Mouse (Mus musculus): ENCODE measurements at regions not wholly inside any gene's neighbourhood (a gene's known extent, or its start where the extent isn't known, plus 50 kb on each side); places are given as distances from the start of the nearest gene placed in this dataset.

- Histone ChIP-seq H3K27ac (ENCODE audit: low read depth, low read length) (no peak overlapping the region), H3K4me2 (replicated peaks; ENCODE audit: low read depth, low read length) (no peak overlapping the region), H3K36me3 (ENCODE audit: control insufficient read depth, insufficient read depth, low read length) (no peaks in the 10 kb centered on the region), H3K4me1 (replicated peaks; ENCODE audit: control insufficient read depth, insufficient read depth, low read length) (no peaks in the 10 kb centered on the region), H3K4me3 (ENCODE audit: low read depth, low read length) (no peak overlapping the region), H3K9ac (ENCODE audit: low read depth, low read length) (no peak overlapping the region), H3K27me3 (ENCODE audit: control insufficient read depth, insufficient read depth, low read length) (no peaks in the 10 kb centered on the region), H3K9me3 (ENCODE audit: control insufficient read depth, low read length) (no peaks in the 10 kb centered on the region)
- DNase-seq (ENCODE audit: low spot score) (no peak), ATAC-seq (ENCODE audit: low FRiP score) (no peak)
Measured at GRCm38 (mm10) chr1:127087616-127088015, 117.2 kb upstream of the Mgat5 start.

DNA sequence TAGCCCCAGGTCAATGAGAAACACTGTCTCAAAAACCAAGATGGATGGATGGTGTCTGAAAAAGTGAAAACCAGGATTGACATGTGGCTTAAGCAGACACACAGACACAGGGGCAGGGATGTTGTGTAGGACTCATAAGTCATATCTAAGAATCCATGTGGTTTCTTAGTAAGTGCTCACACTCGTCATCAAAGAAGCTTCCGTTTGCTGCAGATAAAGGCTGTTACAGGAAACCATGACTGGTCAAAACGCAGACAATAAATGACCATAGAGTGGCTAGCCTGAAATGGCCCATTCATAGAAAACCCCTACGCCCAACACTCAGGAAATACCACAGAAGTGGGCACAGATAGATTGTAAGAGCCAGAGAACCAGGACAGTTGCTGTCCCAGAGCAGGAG is 118.8 kb upstream of the Mgat5 start:
- WGBS: 86% methylated on average over 4 of the region's 4 CpGs
- H3K9ac ChIP-seq (ENCODE audit: low read depth, low read length): no peak overlapping the region
- no peak overlapping the region for H3K4me2 ChIP-seq (replicated peaks; ENCODE audit: low read depth, low read length)
- no peak overlapping the region for H3K4me3 ChIP-seq (ENCODE audit: low read depth, low read length)
- DNase-seq (ENCODE audit: low spot score) (no peak), ATAC-seq (ENCODE audit: low FRiP score) (no peak)
- H3K36me3 ChIP-seq (ENCODE audit: control insufficient read depth, insufficient read depth, low read length): no peaks in the 10 kb centered on the region
- H3K4me1 ChIP-seq (replicated peaks; ENCODE audit: control insufficient read depth, insufficient read depth, low read length): no peaks in the 10 kb centered on the region
- H3K27me3 ChIP-seq (ENCODE audit: control insufficient read depth, insufficient read depth, low read length): no peaks in the 10 kb centered on the region
- no peaks in the 10 kb centered on the region for H3K9me3 ChIP-seq (ENCODE audit: control insufficient read depth, low read length)
- H3K27ac ChIP-seq (ENCODE audit: low read depth, low read length): no peak overlapping the region

GRCm38 (mm10) chr1:127083761-127084308 is 121.0 kb upstream of the Mgat5 start:
- Histone ChIP-seq H3K27me3 (ENCODE audit: control insufficient read depth, insufficient read depth, low read length) (no peaks in the 10 kb centered on the region), H3K9me3 (ENCODE audit: control insufficient read depth, low read length) (no peaks in the 10 kb centered on the region), H3K27ac (ENCODE audit: low read depth, low read length) (no peak overlapping the region), H3K36me3 (ENCODE audit: control insufficient read depth, insufficient read depth, low read length) (no peaks in the 10 kb centered on the region), H3K9ac (ENCODE audit: low read depth, low read length) (no peak overlapping the region), H3K4me2 (replicated peaks; ENCODE audit: low read depth, low read length) (no peak overlapping the region), H3K4me1 (replicated peaks; ENCODE audit: control insufficient read depth, insufficient read depth, low read length) (no peaks in the 10 kb centered on the region), H3K4me3 (ENCODE audit: low read depth, low read length) (no peak overlapping the region)
- WGBS: 74% methylated on average over 3 of the region's 3 CpGs
- ATAC-seq (ENCODE audit: low FRiP score): no peak
- DNase-seq (ENCODE audit: low spot score): no peak

DNA sequence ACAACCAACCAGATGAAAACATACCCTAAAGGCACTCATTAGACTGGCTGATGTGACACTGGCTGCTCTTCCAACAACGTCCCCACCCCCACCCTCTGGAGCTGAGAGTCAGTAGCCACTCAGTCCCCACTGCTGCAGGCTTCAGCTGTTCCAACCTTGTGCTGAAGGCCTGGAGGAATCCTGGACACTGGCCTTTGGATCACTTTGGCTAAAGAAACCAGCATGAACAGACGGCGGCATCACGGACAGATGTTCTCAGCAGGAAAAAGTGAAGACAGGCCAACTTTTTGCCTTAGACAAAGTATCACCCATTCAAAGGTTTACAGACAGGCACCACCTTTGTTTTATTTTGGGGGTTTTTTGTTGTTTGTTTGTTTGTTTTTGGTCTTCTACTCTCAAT is 125.8 kb upstream of the Mgat5 start:
- peak; percentile 7 for DNase-seq (ENCODE audit: low spot score)
- Histone ChIP-seq H3K4me3 (ENCODE audit: low read depth, low read length) (no peak overlapping the region), H3K9me3 (ENCODE audit: control insufficient read depth, low read length) (no peaks in the 10 kb centered on the region), H3K27me3 (ENCODE audit: control insufficient read depth, insufficient read depth, low read length) (no peaks in the 10 kb centered on the region), H3K4me1 (replicated peaks; ENCODE audit: control insufficient read depth, insufficient read depth, low read length) (no peaks in the 10 kb centered on the region), H3K36me3 (ENCODE audit: control insufficient read depth, insufficient read depth, low read length) (no peaks in the 10 kb centered on the region), H3K27ac (ENCODE audit: low read depth, low read length) (no peak overlapping the region), H3K9ac (ENCODE audit: low read depth, low read length) (no peak overlapping the region), H3K4me2 (replicated peaks; ENCODE audit: low read depth, low read length) (no peak overlapping the region)
- 68% methylated on average over 4 of the region's 4 CpGs for WGBS
- ATAC-seq (ENCODE audit: low FRiP score): no peak; the same call in 1 of the 2 replicates

DNA sequence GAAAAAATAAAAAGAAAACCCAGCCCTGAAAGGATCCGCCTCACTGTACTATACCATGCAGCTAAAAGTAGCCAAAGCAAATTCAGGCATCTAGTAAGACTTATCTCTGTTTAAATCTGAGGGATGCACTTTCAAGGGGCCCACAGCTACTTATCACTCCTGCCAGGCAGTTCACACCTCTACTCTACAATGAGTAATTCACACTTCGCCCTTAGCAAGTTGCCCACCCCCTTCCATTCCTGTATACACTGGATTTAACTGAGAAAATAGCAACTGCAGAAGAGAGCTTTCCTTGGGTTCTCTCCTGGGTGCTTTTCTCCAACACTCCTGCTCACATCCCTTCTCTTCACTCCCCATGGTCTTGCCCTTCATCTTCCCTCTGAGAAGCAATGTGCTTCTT is 142.4 kb upstream of the Mgat5 start:
- Histone ChIP-seq H3K27me3 (ENCODE audit: control insufficient read depth, insufficient read depth, low read length) (no peaks in the 10 kb centered on the region), H3K4me2 (replicated peaks; ENCODE audit: low read depth, low read length) (no peak overlapping the region), H3K9ac (ENCODE audit: low read depth, low read length) (no peak overlapping the region), H3K36me3 (ENCODE audit: control insufficient read depth, insufficient read depth, low read length) (no peaks in the 10 kb centered on the region), H3K4me1 (replicated peaks; ENCODE audit: control insufficient read depth, insufficient read depth, low read length) (no peaks in the 10 kb centered on the region), H3K27ac (ENCODE audit: low read depth, low read length) (no peak overlapping the region), H3K9me3 (ENCODE audit: control insufficient read depth, low read length) (no peaks in the 10 kb centered on the region), H3K4me3 (ENCODE audit: low read depth, low read length) (no peak overlapping the region)
- DNase-seq (ENCODE audit: low spot score): no peak
- ATAC-seq (ENCODE audit: low FRiP score): no peak
- 79% methylated on average over 2 of the region's 2 CpGs for WGBS

DNA sequence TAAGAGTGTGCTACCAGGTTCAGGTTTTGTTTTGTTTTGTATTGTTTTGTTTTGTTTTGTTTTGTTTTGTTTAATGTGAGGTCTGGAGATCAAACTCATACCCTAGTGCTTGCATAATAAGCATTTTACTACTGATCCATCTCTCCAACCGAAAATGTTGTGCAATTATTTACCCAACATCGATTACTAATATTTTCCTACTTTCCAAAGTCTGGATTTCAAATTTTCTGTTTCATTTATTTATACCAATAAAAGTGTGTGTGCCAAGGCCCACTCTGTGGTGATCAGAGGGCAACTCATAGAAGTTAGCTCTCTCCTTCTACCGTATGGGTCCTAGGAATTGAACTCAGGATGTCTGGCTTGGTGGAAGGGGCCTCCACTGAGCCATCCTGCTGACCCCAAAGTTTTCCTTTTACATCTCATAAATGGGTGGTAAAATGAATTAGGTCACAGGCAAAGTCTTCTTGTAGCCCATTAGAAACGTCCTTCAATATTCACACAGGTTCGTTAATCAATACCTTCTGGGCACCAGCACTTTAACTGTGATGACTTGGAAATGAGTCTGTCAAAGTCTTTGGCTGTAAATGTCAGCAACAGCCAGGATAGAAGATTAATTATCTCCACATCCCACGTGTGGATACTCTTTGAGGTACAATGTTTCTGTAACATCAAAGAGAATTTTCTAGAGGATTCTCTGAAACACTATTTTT is 158.9 kb upstream of the Mgat5 start:
- Histone ChIP-seq H3K9me3 (ENCODE audit: control insufficient read depth, low read length) (no peaks in the 10 kb centered on the region), H3K4me3 (ENCODE audit: low read depth, low read length) (no peak overlapping the region), H3K27me3 (ENCODE audit: control insufficient read depth, insufficient read depth, low read length) (no peaks in the 10 kb centered on the region), H3K36me3 (ENCODE audit: control insufficient read depth, insufficient read depth, low read length) (no peaks in the 10 kb centered on the region), H3K4me1 (replicated peaks; ENCODE audit: control insufficient read depth, insufficient read depth, low read length) (no peaks in the 10 kb centered on the region), H3K27ac (ENCODE audit: low read depth, low read length) (no peak overlapping the region), H3K4me2 (replicated peaks; ENCODE audit: low read depth, low read length) (no peak overlapping the region), H3K9ac (ENCODE audit: low read depth, low read length) (no peak overlapping the region)
- ATAC-seq (ENCODE audit: low FRiP score) (no peak), DNase-seq (ENCODE audit: low spot score) (no peak)
- 78% methylated on average over 6 of the region's 6 CpGs for WGBS

- DNase-seq (ENCODE audit: low spot score): no peak
- no peaks in the 10 kb centered on the region for H3K4me1 ChIP-seq (replicated peaks; ENCODE audit: control insufficient read depth, insufficient read depth, low read length)
- 91% methylated on average over 2 of the region's 2 CpGs for WGBS
- ATAC-seq (ENCODE audit: low FRiP score): no peak
- no peaks in the 10 kb centered on the region for H3K36me3 ChIP-seq (ENCODE audit: control insufficient read depth, insufficient read depth, low read length)
- H3K4me3 ChIP-seq (ENCODE audit: low read depth, low read length): no peak overlapping the region
- no peak overlapping the region for H3K9ac ChIP-seq (ENCODE audit: low read depth, low read length)
- no peaks in the 10 kb centered on the region for H3K9me3 ChIP-seq (ENCODE audit: control insufficient read depth, low read length)
- H3K27ac ChIP-seq (ENCODE audit: low read depth, low read length): no peak overlapping the region
- H3K27me3 ChIP-seq (ENCODE audit: control insufficient read depth, insufficient read depth, low read length): no peaks in the 10 kb centered on the region
- H3K4me2 ChIP-seq (replicated peaks; ENCODE audit: low read depth, low read length): no peak overlapping the region
Measured at GRCm38 (mm10) chr1:127034748-127035147, 170.1 kb upstream of the Mgat5 start.

- H3K4me1 ChIP-seq (replicated peaks; ENCODE audit: control insufficient read depth, insufficient read depth, low read length): no peaks in the 10 kb centered on the region
- no peak overlapping the region for H3K4me3 ChIP-seq (ENCODE audit: low read depth, low read length)
- H3K27ac ChIP-seq (ENCODE audit: low read depth, low read length): no peak overlapping the region
- no peak for ATAC-seq (ENCODE audit: low FRiP score)
- H3K9me3 ChIP-seq (ENCODE audit: control insufficient read depth, low read length): no peaks in the 10 kb centered on the region
- H3K36me3 ChIP-seq (ENCODE audit: control insufficient read depth, insufficient read depth, low read length): no peaks in the 10 kb centered on the region
- WGBS: 32% methylated on average over 4 of the region's 4 CpGs
- no peak overlapping the region for H3K9ac ChIP-seq (ENCODE audit: low read depth, low read length)
- peak; percentile 13 for DNase-seq (ENCODE audit: low spot score)
- H3K4me2 ChIP-seq (replicated peaks; ENCODE audit: low read depth, low read length): no peak overlapping the region
- H3K27me3 ChIP-seq (ENCODE audit: control insufficient read depth, insufficient read depth, low read length): no peaks in the 10 kb centered on the region
Measured at GRCm38 (mm10) chr1:127031563-127031962, 173.3 kb upstream of the Mgat5 start.

GRCm38 (mm10) chr1:127028872-127029497 is 175.8 kb upstream of the Mgat5 start:
- DNase-seq (ENCODE audit: low spot score): no peak
- 80% methylated on average over 1 of the region's 1 CpGs for WGBS
- no peaks in the 10 kb centered on the region for H3K9me3 ChIP-seq (ENCODE audit: control insufficient read depth, low read length)

More at GRCm38 (mm10) chr1:127028872-127029497, 175.8 kb upstream of the Mgat5 start:
- Histone ChIP-seq H3K4me2 (replicated peaks; ENCODE audit: low read depth, low read length) (no peak overlapping the region), H3K4me3 (ENCODE audit: low read depth, low read length) (no peak overlapping the region), H3K9ac (ENCODE audit: low read depth, low read length) (no peak overlapping the region), H3K27me3 (ENCODE audit: control insufficient read depth, insufficient read depth, low read length) (no peaks in the 10 kb centered on the region), H3K4me1 (replicated peaks; ENCODE audit: control insufficient read depth, insufficient read depth, low read length) (no peaks in the 10 kb centered on the region), H3K36me3 (ENCODE audit: control insufficient read depth, insufficient read depth, low read length) (no peaks in the 10 kb centered on the region), H3K27ac (ENCODE audit: low read depth, low read length) (no peak overlapping the region)
- ATAC-seq (ENCODE audit: low FRiP score): no peak

Measured in hindbrain, embryonic 11.5 days (tissue).